Mouse (Mus musculus) frontal cortex, postnatal 25 days (tissue): ENCODE results near the gene Vmn1r111.
"Not testable (repeated sequence)": the region's sequence is repeated elsewhere in the genome, so short reads cannot be mapped to it uniquely, and the experiment has no call there.

Experiments used
- DNase-seq, 2 experiments: peaks; one replicate each; pipeline ENCODE4 v3.0.0; 2022; ENCODE audit warnings: low spot score in 2 of 2

Gene Vmn1r111

DNA sequence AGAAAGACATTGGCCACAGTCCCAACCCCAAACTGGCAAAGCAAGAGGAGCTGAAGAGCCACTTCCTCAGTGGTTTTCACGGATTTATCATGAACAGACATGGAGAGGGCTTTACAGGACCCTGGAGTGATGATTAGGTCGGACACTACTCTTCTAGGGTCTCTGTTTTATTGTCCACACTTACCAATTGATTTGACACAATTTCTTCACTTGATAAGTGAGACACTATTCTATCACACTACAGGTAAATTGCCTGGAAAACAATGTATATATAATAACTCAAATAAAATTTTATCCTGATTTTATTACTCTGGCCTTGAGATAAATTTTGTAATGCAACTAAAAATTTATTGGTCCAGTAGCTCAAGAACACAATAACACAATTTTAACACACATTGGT is at the start of gene Vmn1r111:
Gene Vmn1r111 (minus strand): TSS at position 101 of the 400 bp plus-strand sequence.
- not testable (repeated sequence) for DNase-seq

DNA sequence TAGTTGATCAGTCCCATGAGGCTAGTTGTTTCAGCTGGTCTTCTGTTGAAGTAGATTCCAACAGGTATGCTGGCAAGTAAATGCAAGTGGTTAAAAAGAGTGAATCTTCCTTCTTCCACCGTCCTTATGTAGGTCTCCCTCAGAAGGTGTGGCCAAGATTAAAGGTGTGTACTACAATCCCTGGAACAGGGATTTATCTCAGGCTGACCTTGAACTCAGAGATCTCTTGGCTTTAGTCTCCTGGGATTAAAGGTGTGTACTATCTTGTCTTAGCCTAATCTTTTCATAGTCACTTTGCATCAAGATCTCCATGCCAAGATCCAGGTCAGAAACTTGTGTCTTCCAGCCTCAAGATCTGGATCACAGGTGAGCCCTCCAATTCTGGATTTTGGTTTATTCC is 27.5 kb upstream of the Vmn1r111 start, which contains the start of gene Gm10668:
Gene Gm10668 (minus strand): TSS at position 101 of the 400 bp plus-strand sequence.
- DNase-seq = not testable (repeated sequence)

DNA sequence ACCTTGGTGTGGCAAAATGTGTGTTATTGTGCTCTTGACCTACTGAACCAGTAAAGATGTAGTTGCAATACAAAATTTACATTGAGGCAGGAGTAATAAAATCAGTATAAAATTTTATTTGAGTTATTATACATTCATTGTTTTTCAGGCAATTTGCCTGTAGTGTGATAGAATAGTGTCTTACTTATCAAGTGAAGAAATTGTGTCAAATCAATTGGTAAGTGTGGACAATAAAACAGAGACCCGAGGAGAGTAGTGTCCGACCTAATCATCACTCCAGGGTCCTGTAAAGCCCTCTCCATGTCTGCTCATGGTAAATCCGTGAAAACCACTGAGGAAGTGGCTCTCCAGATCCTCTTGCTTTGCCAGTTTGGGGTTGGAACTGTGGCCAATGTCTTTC is 34.4 kb downstream of the Vmn1r111 start, which contains the start of gene Vmn1r107:
Gene Vmn1r107 (plus strand): TSS at position 301 of the 400 bp plus-strand sequence.
- DNase-seq = not testable (repeated sequence)
